Mouse (Mus musculus) megakaryocyte progenitor cell, adult 5-6 weeks (primary cell): Measurements from ENCODE around the gene Ppp2r5e. TPM values are rescaled to one million over a fixed set of nuclear protein-coding genes. Genes with fewer than 3 reads are reported as not detected.
A peak's percentile ranks its signal among the peaks of the same experiment; 100 is the strongest.
"Not testable (repeated sequence)": the region's sequence is repeated elsewhere in the genome, so short reads cannot be mapped to it uniquely, and the experiment has no call there.

ENCODE experiments used
- ATAC-seq: replicated peaks from 2 replicates; pipeline ENCODE4 v1.8.0; 2016; ENCODE audit warnings: mild to moderate bottlenecking, moderate TSS enrichment, inconsistent platforms; ENCODE audit not compliant: poor library complexity
- total RNA-seq, 2 experiments: library from RNA; stranded (forward) in 1 of 2; stranded (reverse) in 1 of 2; fragments of 157-497, 149-512 nt in 1 of 2; fragments of 200-1000 nt in 1 of 2; gene quantifications; 2 replicates each; pipeline versions ENCODE4 v1.2.3 to v1.2.4; 2015 to 2017

The Ppp2r5e gene
- total RNA-seq, 2 experiments from 2014 or later, result 11.9 to 35.2 TPM

DNA sequence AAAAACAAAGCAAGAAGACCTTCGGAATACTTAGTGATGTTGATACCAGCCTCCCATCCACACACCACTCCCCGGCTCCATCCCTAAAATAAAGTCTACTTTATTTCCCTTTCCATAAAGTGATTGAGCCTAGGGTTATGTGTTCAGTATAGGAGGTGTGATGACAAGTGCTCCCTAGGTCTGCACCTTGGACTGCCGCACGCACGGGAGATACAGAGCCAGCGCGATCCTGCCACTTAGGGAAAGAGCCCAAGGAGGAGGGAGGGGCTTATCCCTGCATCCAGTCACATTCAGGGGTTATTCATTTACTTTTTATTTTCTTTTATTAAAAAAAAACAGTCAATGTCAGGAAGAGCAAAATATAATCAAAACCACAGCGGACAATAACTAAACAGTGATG lies 145.5 kb downstream of the Ppp2r5e start:
- no peak for ATAC-seq

DNA sequence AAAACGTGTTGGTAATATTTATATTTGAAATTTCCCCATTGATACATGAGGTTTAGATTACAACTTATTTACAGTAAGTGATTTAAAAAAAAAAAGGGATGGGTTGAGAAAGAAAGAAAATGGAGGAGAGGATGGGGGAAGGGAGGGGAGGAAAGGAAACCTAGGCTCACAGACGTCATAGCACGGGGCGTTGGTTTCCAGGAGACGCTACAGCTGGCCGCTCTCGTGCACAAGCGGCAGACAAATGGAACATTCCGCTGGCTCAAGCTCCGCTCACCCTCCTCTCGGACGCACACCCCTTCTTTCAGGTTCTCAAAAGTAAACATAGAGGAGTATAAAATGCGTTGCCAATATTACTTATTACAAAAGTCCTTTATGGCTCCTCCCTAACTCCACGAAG lies 146.0 kb downstream of the Ppp2r5e start:
- no peak for ATAC-seq

DNA sequence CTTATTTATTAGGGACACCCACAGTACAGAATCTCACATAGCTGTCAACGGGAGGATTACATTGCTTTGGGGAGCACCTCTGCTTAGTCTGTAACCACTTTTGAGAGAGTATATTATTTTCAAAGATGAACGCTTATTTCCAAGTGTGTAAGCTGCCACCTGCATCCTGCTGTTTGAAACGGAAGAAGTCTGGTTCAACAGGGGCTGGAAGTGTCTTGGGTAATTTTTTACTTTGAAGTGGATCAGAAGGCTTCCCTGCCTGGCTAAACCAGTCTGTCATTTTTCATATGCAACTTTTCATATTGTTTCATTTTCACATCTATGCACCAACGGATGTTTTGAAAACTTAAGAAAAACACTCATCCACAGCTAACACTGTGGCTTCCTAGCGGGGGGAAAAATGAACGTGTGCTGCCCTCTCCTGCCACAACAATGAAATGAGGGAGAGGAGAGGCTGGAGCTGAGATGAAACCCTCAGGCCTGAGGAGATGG lies 146.5 kb downstream of the Ppp2r5e start:
- peak; percentile 51 for ATAC-seq

GRCm38 (mm10) chr12:75448921-75449320 lies 147.1 kb downstream of the Ppp2r5e start:
- ATAC-seq, result peak; percentile 58

GRCm38 (mm10) chr12:75446245-75446644 lies 149.8 kb downstream of the Ppp2r5e start:
- peak; percentile 55 for ATAC-seq

- not testable (repeated sequence) for ATAC-seq
Measured at GRCm38 (mm10) chr12:75432400-75432799, 163.6 kb downstream of the Ppp2r5e start.

- ATAC-seq, result peak; percentile 57; the same call in 1 of the 2 replicates
Measured at GRCm38 (mm10) chr12:75429685-75430396, 166.2 kb downstream of the Ppp2r5e start.

GRCm38 (mm10) chr12:75428719-75429118 lies 167.3 kb downstream of the Ppp2r5e start:
- no peak for ATAC-seq

DNA sequence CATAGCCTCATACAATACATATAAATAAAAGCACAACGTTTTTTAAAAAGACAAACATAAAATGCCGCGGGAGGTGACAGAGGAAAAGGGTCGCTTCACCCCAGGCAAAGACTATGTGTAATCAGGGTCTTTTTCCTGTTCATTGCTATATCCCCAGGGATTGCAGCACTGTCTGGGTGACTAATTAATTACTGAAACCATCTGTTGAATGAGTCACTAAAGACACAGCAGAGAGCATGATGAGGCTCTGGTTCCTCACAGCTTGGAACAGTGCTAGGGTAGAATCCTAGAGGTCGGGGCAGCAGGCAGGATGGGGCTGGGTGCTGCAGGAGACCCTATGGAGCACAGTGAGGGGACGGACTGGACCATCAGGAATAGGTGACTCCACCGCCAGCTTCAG lies 170.2 kb downstream of the Ppp2r5e start:
- no peak for ATAC-seq

- no peak for ATAC-seq
Measured at GRCm38 (mm10) chr12:75424817-75425216, 171.2 kb downstream of the Ppp2r5e start.

DNA sequence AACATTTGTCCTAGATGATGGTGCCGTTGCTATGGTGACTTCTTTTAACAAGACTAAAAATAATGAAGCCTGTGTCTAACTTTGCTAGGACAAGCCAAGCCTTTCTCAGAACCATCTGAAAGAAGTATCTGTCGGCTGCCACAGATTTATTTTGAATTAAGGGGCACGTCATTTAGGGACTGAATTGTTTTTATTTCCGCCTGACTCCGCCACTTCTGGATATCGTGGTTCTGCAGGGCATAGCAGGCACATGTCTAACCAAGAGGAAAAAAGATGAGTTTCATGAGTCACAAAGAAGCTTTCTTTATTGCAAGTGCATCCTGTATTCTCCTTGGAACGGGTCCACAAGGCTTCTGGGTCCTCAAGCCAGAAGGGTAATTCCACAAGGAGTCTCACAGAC lies 171.7 kb downstream of the Ppp2r5e start:
- no peak for ATAC-seq

DNA sequence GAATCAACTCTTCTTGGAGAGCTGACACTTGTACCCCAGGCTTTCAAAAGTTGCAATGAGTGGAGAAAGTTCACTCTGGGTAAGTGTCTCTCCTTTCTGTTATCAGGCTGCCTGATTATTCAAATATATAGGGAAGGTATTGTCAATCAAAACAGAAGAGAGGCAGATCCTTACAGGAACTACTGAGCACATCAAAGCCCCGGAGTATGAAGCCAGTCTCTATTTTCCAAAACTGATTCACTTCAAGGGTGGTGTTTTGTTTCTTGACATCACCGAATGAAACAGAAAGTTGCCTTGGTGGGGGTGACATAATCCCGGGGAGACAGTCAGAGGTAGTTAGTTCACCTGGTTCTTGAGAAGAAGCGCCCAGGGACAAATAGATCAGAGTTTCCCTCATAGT lies 179.4 kb downstream of the Ppp2r5e start, which contains the start of gene Gphb5:
Gene Gphb5 (minus strand): TSS at position 101 of the 400 bp plus-strand sequence.
- no peak for ATAC-seq

GRCm38 (mm10) chr12:75414991-75415390 lies 181.1 kb downstream of the Ppp2r5e start:
- ATAC-seq, result peak; percentile 64

DNA sequence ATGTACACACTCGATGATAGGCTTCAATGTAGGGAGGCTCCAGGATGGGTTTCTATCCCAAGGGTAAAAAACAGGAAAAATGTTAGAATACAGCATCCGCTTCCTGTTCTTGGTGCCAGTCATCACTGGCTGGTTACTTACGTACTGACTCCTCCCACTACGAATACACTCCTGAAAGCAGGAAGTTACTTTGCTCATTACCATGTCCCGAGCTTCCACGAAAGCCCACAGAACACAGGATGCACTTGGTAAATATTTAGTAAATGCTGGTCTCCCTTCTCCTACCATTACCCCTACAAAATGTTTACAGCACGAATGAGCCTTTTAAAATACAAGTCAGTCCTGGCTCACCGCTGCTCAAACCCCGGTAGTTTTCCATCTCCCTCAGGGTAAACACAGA lies 183.1 kb downstream of the Ppp2r5e start:
- ATAC-seq, result peak; percentile 84

Other genes starting within 250 kb of the Ppp2r5e start
- 0.73 TPM in 1 of 2 replicates, not detected in the other for gene Gphb5, start 179.5 kb downstream of the Ppp2r5e start, total RNA-seq (2015)
- gene Gphb5, start 179.5 kb downstream of the Ppp2r5e start, total RNA-seq (2017), result not detected in 2 replicates
- 17.0 and 20.6 TPM in 2 replicates for gene Wdr89, start 73.3 kb upstream of the Ppp2r5e start, total RNA-seq (2015)
- gene Wdr89, start 73.3 kb upstream of the Ppp2r5e start, total RNA-seq (2017), result 17.4 and 17.5 TPM in 2 replicates
- gene Sgpp1, start 139.5 kb upstream of the Ppp2r5e start, total RNA-seq (2015), result 85.2 and 93.9 TPM in 2 replicates
- gene Sgpp1, start 139.5 kb upstream of the Ppp2r5e start, total RNA-seq (2017), result 66.5 and 75.7 TPM in 2 replicates
- gene Syne2, start 221.9 kb upstream of the Ppp2r5e start, total RNA-seq (2015), result 4.3 and 5.1 TPM in 2 replicates
- gene Syne2, start 221.9 kb upstream of the Ppp2r5e start, total RNA-seq (2017), result 6.8 TPM in 2 replicates